Mouse (Mus musculus) heart, postnatal 0 days (tissue): ENCODE data around the gene Slc16a9.

Experiments
- CTCF ChIP-seq: IDR thresholded peaks from 2 replicates; pipeline ENCODE4 v1.5.1; 2016; ENCODE audit warnings: antibody characterized with exemption, control low read depth, low read depth
- EP300 ChIP-seq: IDR thresholded peaks from 2 replicates; pipeline ENCODE4 v1.6.1; 2016; ENCODE audit warnings: antibody characterized with exemption, low read depth

DNA sequence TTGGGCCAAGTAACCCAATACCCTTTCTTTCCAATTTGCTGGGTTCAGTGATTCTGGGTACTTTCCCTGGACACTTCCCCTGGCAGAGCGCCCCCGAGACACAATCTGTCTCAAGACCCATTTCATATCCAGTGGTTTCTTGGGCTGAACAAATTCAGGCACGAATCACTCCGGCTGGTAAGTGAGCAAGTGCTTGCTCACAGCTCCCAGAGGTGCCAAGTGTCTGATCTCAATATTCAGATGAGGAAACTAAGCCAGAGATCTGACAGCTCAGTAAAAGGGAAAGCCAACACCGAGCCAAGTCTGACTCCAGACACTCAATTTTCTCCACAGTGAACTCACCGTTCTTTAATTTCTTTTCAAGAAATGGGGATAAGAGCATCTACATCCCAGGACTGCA, 21.6 kb downstream of the Slc16a9 start:
- no peak for TF ChIP-seq EP300
- TF ChIP-seq CTCF, result no peak
